Mouse (Mus musculus): ENCODE measurements around the gene Fgf5. TPM values are rescaled to one million over a fixed set of nuclear protein-coding genes. Genes with fewer than 3 reads are reported as not detected.

Gene Fgf5
- polyA plus RNA-seq, 1 experiment from 2014 or later, result 0.33 TPM

GRCm38 (mm10) chr5:98255760-98256490 lies 1.9 kb downstream of the Fgf5 start:
- Histone ChIP-seq H3K36me3 (ENCODE audit: insufficient read depth, low read length) (no peaks in the 10 kb centered on the region), H3K4me2 (replicated peaks; ENCODE audit: low read depth, low read length) (no peak overlapping the region), H3K27me3 (replicated peaks; ENCODE audit: insufficient read depth, low read length) (peaks cover 33% of the 10 kb centered on the region), H3K4me1 (ENCODE audit: insufficient read depth, low read depth, low read length) (peaks cover 7% of the 10 kb centered on the region; the same call in 1 of the 2 replicates), H3K9me3 (ENCODE audit: low read length) (no peaks in the 10 kb centered on the region), H3K27ac (ENCODE audit: low read length) (no peak overlapping the region), H3K9ac (replicated peaks; ENCODE audit: low read depth) (no peak overlapping the region), H3K4me3 (ENCODE audit: low read depth, low read length) (no peak overlapping the region)
- no peak for ATAC-seq
- WGBS, result 8% methylated on average over 18 of the region's 18 CpGs
- no peak for TF ChIP-seq CTCF (IDR thresholded peaks at IDR 0.05)
- no peak for TF ChIP-seq EP300 (IDR thresholded peaks at IDR 0.05)
- DNase-seq (ENCODE audit: low spot score), result no peak

GRCm38 (mm10) chr5:98275318-98275818 lies 21.4 kb downstream of the Fgf5 start:
- WGBS, result 87% methylated on average over 21 of the region's 21 CpGs
- H3K4me3 ChIP-seq (ENCODE audit: low read depth, low read length), result no peak overlapping the region
- TF ChIP-seq CTCF (IDR thresholded peaks at IDR 0.05), result no peak
- TF ChIP-seq EP300 (IDR thresholded peaks at IDR 0.05), result no peak
- no peak overlapping the region for H3K27ac ChIP-seq (ENCODE audit: low read length)
- H3K4me1 ChIP-seq (ENCODE audit: insufficient read depth, low read depth, low read length), result no peaks in the 10 kb centered on the region
- H3K9me3 ChIP-seq (ENCODE audit: low read length), result no peaks in the 10 kb centered on the region
- no peaks in the 10 kb centered on the region for H3K36me3 ChIP-seq (ENCODE audit: insufficient read depth, low read length)
- DNase-seq (ENCODE audit: low spot score) (no peak), ATAC-seq (no peak)
- no peak overlapping the region for H3K9ac ChIP-seq (replicated peaks; ENCODE audit: low read depth)
- H3K27me3 ChIP-seq (replicated peaks; ENCODE audit: insufficient read depth, low read length), result no peaks in the 10 kb centered on the region
- H3K4me2 ChIP-seq (replicated peaks; ENCODE audit: low read depth, low read length), result no peak overlapping the region

GRCm38 (mm10) chr5:98281993-98282392 lies 28.0 kb downstream of the Fgf5 start:
- Histone ChIP-seq H3K9ac (replicated peaks; ENCODE audit: low read depth) (no peak overlapping the region), H3K27ac (ENCODE audit: low read length) (no peak overlapping the region), H3K4me2 (replicated peaks; ENCODE audit: low read depth, low read length) (no peak overlapping the region), H3K27me3 (replicated peaks; ENCODE audit: insufficient read depth, low read length) (no peaks in the 10 kb centered on the region), H3K36me3 (ENCODE audit: insufficient read depth, low read length) (no peaks in the 10 kb centered on the region), H3K4me1 (ENCODE audit: insufficient read depth, low read depth, low read length) (no peaks in the 10 kb centered on the region), H3K9me3 (ENCODE audit: low read length) (no peaks in the 10 kb centered on the region), H3K4me3 (ENCODE audit: low read depth, low read length) (no peak overlapping the region)
- no peak for TF ChIP-seq EP300 (IDR thresholded peaks at IDR 0.05)
- no peak for TF ChIP-seq CTCF (IDR thresholded peaks at IDR 0.05)
- ATAC-seq (no peak), DNase-seq (ENCODE audit: low spot score) (no peak)
- 60% methylated on average over 9 of the region's 9 CpGs for WGBS

- DNase-seq (ENCODE audit: low spot score) (no peak), ATAC-seq (no peak)
- no peak overlapping the region for H3K9ac ChIP-seq (replicated peaks; ENCODE audit: low read depth)
- H3K27me3 ChIP-seq (replicated peaks; ENCODE audit: insufficient read depth, low read length), result no peaks in the 10 kb centered on the region
- TF ChIP-seq CTCF (IDR thresholded peaks at IDR 0.05) (no peak), EP300 (IDR thresholded peaks at IDR 0.05) (no peak)
- no peak overlapping the region for H3K4me2 ChIP-seq (replicated peaks; ENCODE audit: low read depth, low read length)
- 26% methylated on average over 17 of the region's 17 CpGs for WGBS
- H3K27ac ChIP-seq (ENCODE audit: low read length), result no peak overlapping the region
- no peaks in the 10 kb centered on the region for H3K9me3 ChIP-seq (ENCODE audit: low read length)
- no peaks in the 10 kb centered on the region for H3K36me3 ChIP-seq (ENCODE audit: insufficient read depth, low read length)
- no peaks in the 10 kb centered on the region for H3K4me1 ChIP-seq (ENCODE audit: insufficient read depth, low read depth, low read length)
- H3K4me3 ChIP-seq (ENCODE audit: low read depth, low read length), result no peak overlapping the region
These were observed 29.9 kb downstream of the Fgf5 start for GRCm38 (mm10) chr5:98283696-98284478.

GRCm38 (mm10) chr5:98290642-98291041 lies 36.7 kb downstream of the Fgf5 start:
- no peaks in the 10 kb centered on the region for H3K9me3 ChIP-seq (ENCODE audit: low read length)
- no peak overlapping the region for H3K27ac ChIP-seq (ENCODE audit: low read length)
- no peak overlapping the region for H3K4me3 ChIP-seq (ENCODE audit: low read depth, low read length)
- ATAC-seq (no peak), DNase-seq (ENCODE audit: low spot score) (no peak)
- WGBS, result 80% methylated on average over 8 of the region's 8 CpGs
- H3K27me3 ChIP-seq (replicated peaks; ENCODE audit: insufficient read depth, low read length), result peaks cover 11% of the 10 kb centered on the region; the same call in 1 of the 2 replicates
- no peak overlapping the region for H3K9ac ChIP-seq (replicated peaks; ENCODE audit: low read depth)
- no peak overlapping the region for H3K4me2 ChIP-seq (replicated peaks; ENCODE audit: low read depth, low read length)
- no peaks in the 10 kb centered on the region for H3K36me3 ChIP-seq (ENCODE audit: insufficient read depth, low read length)
- TF ChIP-seq EP300 (IDR thresholded peaks at IDR 0.05) (no peak), CTCF (IDR thresholded peaks at IDR 0.05) (no peak)
- no peaks in the 10 kb centered on the region for H3K4me1 ChIP-seq (ENCODE audit: insufficient read depth, low read depth, low read length)

GRCm38 (mm10) chr5:98292388-98293048 lies 38.5 kb downstream of the Fgf5 start:
- DNase-seq (ENCODE audit: low spot score) (no peak), ATAC-seq (no peak)
- H3K4me2 ChIP-seq (replicated peaks; ENCODE audit: low read depth, low read length), result no peak overlapping the region
- no peak overlapping the region for H3K27ac ChIP-seq (ENCODE audit: low read length)
- no peaks in the 10 kb centered on the region for H3K4me1 ChIP-seq (ENCODE audit: insufficient read depth, low read depth, low read length)
- WGBS, result 4% methylated on average over 19 of the region's 19 CpGs
- TF ChIP-seq CTCF (IDR thresholded peaks at IDR 0.05), result no peak
- no peak for TF ChIP-seq EP300 (IDR thresholded peaks at IDR 0.05)
- H3K9ac ChIP-seq (replicated peaks; ENCODE audit: low read depth), result no peak overlapping the region
- H3K9me3 ChIP-seq (ENCODE audit: low read length), result no peaks in the 10 kb centered on the region
- H3K4me3 ChIP-seq (ENCODE audit: low read depth, low read length), result no peak overlapping the region
- no peaks in the 10 kb centered on the region for H3K36me3 ChIP-seq (ENCODE audit: insufficient read depth, low read length)
- H3K27me3 ChIP-seq (replicated peaks; ENCODE audit: insufficient read depth, low read length), result peaks cover 11% of the 10 kb centered on the region; the same call in 1 of the 2 replicates
